8 mouse cellular contexts compared by ENCODE assay signal in the genomic region with DNA sequence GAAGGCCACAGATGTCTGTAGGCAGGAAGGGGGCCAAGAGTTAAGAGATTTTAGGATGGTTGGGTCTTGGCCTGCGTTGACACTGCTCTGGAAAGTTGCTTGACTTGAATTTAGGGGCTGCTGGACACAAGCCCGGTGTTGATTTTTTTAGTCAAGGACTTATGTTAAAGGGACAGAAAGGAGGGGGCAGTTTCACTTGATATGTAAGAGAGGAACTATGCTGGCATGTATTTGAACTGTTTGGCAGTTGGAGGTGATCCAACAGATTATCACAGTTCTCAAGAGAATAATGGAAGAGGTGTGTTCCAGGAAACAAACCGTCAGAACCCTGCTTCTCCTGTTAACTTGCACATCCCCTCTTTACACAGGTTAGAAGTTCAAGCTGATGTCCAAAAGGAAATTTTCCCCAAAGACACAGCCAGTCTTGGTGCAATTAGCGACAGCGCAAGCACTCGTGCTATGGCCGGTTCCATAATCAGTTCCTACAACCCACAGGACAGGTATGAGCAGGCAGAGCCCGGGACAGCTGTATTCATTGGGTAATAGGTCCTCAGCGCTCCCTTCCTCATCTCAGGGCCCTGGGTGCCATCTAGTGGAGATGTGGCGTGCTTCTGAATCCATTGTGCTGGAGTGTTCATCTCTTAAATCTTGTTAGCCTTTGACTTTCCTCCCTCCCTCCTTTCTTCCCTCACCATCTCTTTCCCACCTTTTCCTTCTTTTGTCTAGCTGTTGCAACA. TPM values are rescaled to one million over a fixed set of nuclear protein-coding genes. Genes with fewer than 3 reads are reported as not detected.
DNase-seq lines count a peak whose midpoint lies in the region; ATAC-seq and TF ChIP-seq lines count a peak whose summit lies in the region.

No protein-coding gene starts in this region.

- ATAC-seq in limb, embryonic 14.5 days (ENCODE audit: low FRiP score, low read depth), result 0 out of 2 replicates have a peak, but pooled peaks have one; percentile 60
- peak; percentile 85 for ATAC-seq in stomach, embryonic 15.5 days (ENCODE audit: insufficient read depth, low FRiP score, low read depth)

- no peak for TF ChIP-seq POLR2A in kidney, adult 2 months (IDR thresholded peaks at IDR 0.05; ENCODE audit: low read depth, low read length)
- no peak for TF ChIP-seq POLR2A in limb, embryonic 14.5 days (IDR thresholded peaks at IDR 0.05; ENCODE audit: borderline replicate concordance, extremely low read depth, insufficient read depth, insufficient read length)

- no peak overlapping the region for H3K27ac ChIP-seq in kidney, adult 2 months (ENCODE audit: insufficient read depth, low read depth, low read length)
- H3K27ac ChIP-seq in limb, embryonic 14.5 days (replicated peaks; ENCODE audit: low read depth, low read length), result no peak overlapping the region
- H3K27ac ChIP-seq in stomach, embryonic 15.5 days, result peak overlapping the region; percentile 62; the same call in 1 of the 2 replicates

- no peak overlapping the region for H3K4me3 ChIP-seq in kidney, adult 2 months (ENCODE audit: insufficient read depth, low read depth, low read length)
- no peak overlapping the region for H3K4me3 ChIP-seq in limb, embryonic 14.5 days (replicated peaks; ENCODE audit: low read length)
- H3K4me3 ChIP-seq in stomach, embryonic 15.5 days (replicated peaks), result no peak overlapping the region

- intact Hi-C loops in gastrocnemius, postnatal 36 days (cut with DNase I), result no loop called here

- TF ChIP-seq CTCF in kidney, adult 2 months (conservative IDR thresholded peaks at IDR 0.05; ENCODE audit: insufficient read depth, insufficient read length, low read depth, low read length), result peak; percentile 90

- H3K36me3 ChIP-seq in kidney, adult 2 months (ENCODE audit: control insufficient read depth, insufficient read depth, low read length), result peaks cover 2% of the 10 kb centered on the region; the same call in 1 of the 2 replicates
- peaks cover 56% of the 10 kb centered on the region for H3K36me3 ChIP-seq in limb, embryonic 14.5 days (ENCODE audit: control insufficient read depth, insufficient read depth, low read length)
- peaks cover 26% of the 10 kb centered on the region for H3K36me3 ChIP-seq in stomach, embryonic 15.5 days

- H3K9ac ChIP-seq in limb, embryonic 14.5 days (ENCODE audit: low read depth, low read length, severe bottlenecking), result no peak overlapping the region
- no peak overlapping the region for H3K9ac ChIP-seq in stomach, embryonic 15.5 days

- H3K27me3 ChIP-seq in kidney, adult 2 months (replicated peaks; ENCODE audit: control insufficient read depth, insufficient read depth, low read length), result no peaks in the 10 kb centered on the region
- no peaks in the 10 kb centered on the region for H3K27me3 ChIP-seq in limb, embryonic 14.5 days (ENCODE audit: control insufficient read depth, insufficient read depth, low read length)
- no peaks in the 10 kb centered on the region for H3K27me3 ChIP-seq in stomach, embryonic 15.5 days (replicated peaks)

- WGBS in kidney, adult 2 months, result 42% methylated on average over 10 of the region's 10 CpGs
- WGBS in limb, embryonic 14.5 days, result 50% methylated on average over 10 of the region's 10 CpGs
- WGBS in stomach, embryonic 15.5 days, result 41% methylated on average over 10 of the region's 10 CpGs

- no peaks in the 10 kb centered on the region for H3K4me1 ChIP-seq in kidney, adult 2 months (ENCODE audit: control insufficient read depth, insufficient read depth, low read length)
- no peaks in the 10 kb centered on the region for H3K4me1 ChIP-seq in limb, embryonic 14.5 days (ENCODE audit: control insufficient read depth, insufficient read depth, low read length)
- no peaks in the 10 kb centered on the region for H3K4me1 ChIP-seq in stomach, embryonic 15.5 days

- no peak overlapping the region for H3K4me2 ChIP-seq in limb, embryonic 14.5 days (replicated peaks; ENCODE audit: low read depth, low read length, severe bottlenecking)
- peak overlapping the region; percentile 20; the same call in 1 of the 2 replicates for H3K4me2 ChIP-seq in stomach, embryonic 15.5 days

- DNase-seq in 3T3-L1 (ENCODE audit: low read depth, low spot score), result peak; percentile 86
- DNase-seq in adrenal gland, adult (ENCODE audit: inconsistent age in 2 of 2, low spot score in 1 of 2), result peak; percentile 72 to 90
- peak; percentile 88 for DNase-seq in embryo, embryonic 10.5 days (ENCODE audit: low spot score)
- peak; percentile 43 to 47 for DNase-seq in gastrocnemius, postnatal 36 days
- DNase-seq in kidney, adult 2 months, result peak; percentile 83
- peak; percentile 81 for DNase-seq in limb, embryonic 14.5 days (ENCODE audit: low spot score)
- DNase-seq in natural killer cell, adult 2 months (ENCODE audit: low spot score in 2 of 2), result peak; percentile 46 to 70

- 0 out of 2 replicates have a peak, but pooled peaks cover 6% of the 10 kb centered on the region for H3K9me3 ChIP-seq in limb, embryonic 14.5 days (ENCODE audit: control insufficient read depth, low read length)
- H3K9me3 ChIP-seq in stomach, embryonic 15.5 days, result no peaks in the 10 kb centered on the region

RNA-seq across cellular contexts. Expression of a gene that starts 22.8 kb away (rescaled TPM):
- total RNA-seq in gastrocnemius, postnatal 36 days (2021), result not detected
- 9.3 and 9.9 TPM in 2 replicates for polyA plus RNA-seq in kidney, adult 2 months (2012; rRNA removed)
- polyA plus RNA-seq in limb, embryonic 14.5 days (2012; rRNA removed), result 8.8 and 9.9 TPM in 2 replicates
- 11.1 and 13.3 TPM in 2 replicates for polyA plus RNA-seq in limb, embryonic 14.5 days (2014; fragmentation: Nextera tagmentation; extraction: Ambion mirVana)
- polyA plus RNA-seq in stomach, embryonic 15.5 days (2015; fragmentation: Nextera tagmentation; extraction: Ambion mirVana), result 47.7 and 56.2 TPM in 2 replicates

RNA-seq across cellular contexts. Expression of a gene that starts 24.5 kb away (rescaled TPM):
- 10 to 100 TPM; 20.3 to 22.7 TPM for total RNA-seq in gastrocnemius, postnatal 36 days (2021)
- 28.2 and 30.6 TPM in 2 replicates for polyA plus RNA-seq in kidney, adult 2 months (2012; rRNA removed)
- polyA plus RNA-seq in limb, embryonic 14.5 days (2012; rRNA removed), result 28.1 and 29.1 TPM in 2 replicates
- polyA plus RNA-seq in limb, embryonic 14.5 days (2014; fragmentation: Nextera tagmentation; extraction: Ambion mirVana), result 9.9 and 10.0 TPM in 2 replicates
- polyA plus RNA-seq in stomach, embryonic 15.5 days (2015; fragmentation: Nextera tagmentation; extraction: Ambion mirVana), result 7.2 and 7.6 TPM in 2 replicates

RNA-seq across cellular contexts. Expression of a gene that starts 39.3 kb away (rescaled TPM):
- not detected for total RNA-seq in gastrocnemius, postnatal 36 days (2021)
- 0.41 and 0.60 TPM in 2 replicates for polyA plus RNA-seq in kidney, adult 2 months (2012; rRNA removed)
- polyA plus RNA-seq in limb, embryonic 14.5 days (2012; rRNA removed), result 2.1 and 2.4 TPM in 2 replicates
- polyA plus RNA-seq in limb, embryonic 14.5 days (2014; fragmentation: Nextera tagmentation; extraction: Ambion mirVana), result 0.39 and 0.94 TPM in 2 replicates
- polyA plus RNA-seq in stomach, embryonic 15.5 days (2015; fragmentation: Nextera tagmentation; extraction: Ambion mirVana), result 2.4 and 2.7 TPM in 2 replicates

RNA-seq across cellular contexts. Expression of a gene that starts 54.3 kb away (rescaled TPM):
- total RNA-seq in gastrocnemius, postnatal 36 days (2021), result 10 to 100 TPM; 68.2 to 86.2 TPM
- polyA plus RNA-seq in kidney, adult 2 months (2012; rRNA removed), result 2.6 and 3.3 TPM in 2 replicates
- polyA plus RNA-seq in limb, embryonic 14.5 days (2012; rRNA removed), result 32.8 and 32.9 TPM in 2 replicates
- 25.2 and 31.0 TPM in 2 replicates for polyA plus RNA-seq in limb, embryonic 14.5 days (2014; fragmentation: Nextera tagmentation; extraction: Ambion mirVana)
- 2.7 and 2.8 TPM in 2 replicates for polyA plus RNA-seq in stomach, embryonic 15.5 days (2015; fragmentation: Nextera tagmentation; extraction: Ambion mirVana)
